Mouse (Mus musculus) cortical plate, adult 2 months (tissue): ENCODE measurements around the gene Bbs10.

Experiments used
- CTCF ChIP-seq: fragments of 200-500 bp; IDR thresholded peaks from 2 replicates; pipeline ENCODE4 v1.5.1; 2011; ENCODE audit warnings: mild to moderate bottlenecking, control low read depth, low read length; ENCODE audit not compliant: insufficient read depth; ENCODE audit errors: extremely low read depth
- POLR2A ChIP-seq: fragments of 200-500 bp; IDR thresholded peaks from 2 replicates; pipeline ENCODE4 v1.6.1; 2011; ENCODE audit warnings: mild to moderate bottlenecking, low read length, control low read depth; ENCODE audit not compliant: insufficient read depth; ENCODE audit errors: extremely low read depth

- TF ChIP-seq POLR2A (peak; percentile 81), CTCF (peak; percentile 76)
Measured at GRCm38 (mm10) chr10:111298140-111299098, at the start of gene Bbs10.
